Mouse (Mus musculus) kidney, postnatal 0 days (tissue): Measurements from ENCODE around the gene Pole3. TPM values are rescaled to one million over a fixed set of nuclear protein-coding genes. Genes with fewer than 3 reads are reported as not detected.

Experiments
- ATAC-seq: fragments of 200-750 bp; cut with Nextera tagmentation; replicated peaks from 2 replicates; pipeline ENCODE4 v1.8.0; 2017; ENCODE audit warnings: low read depth, moderate number of reproducible peaks, moderate TSS enrichment, moderate library complexity; ENCODE audit not compliant: low FRiP score
- DNase-seq: peaks from one replicate; pipeline ENCODE4 v3.0.0-alpha.2; 2016; ENCODE audit warnings: low spot score
- H3K27ac ChIP-seq: fragments of 300-500 bp; sonication (generic); 2 replicates; pipeline ENCODE4 v1.5.1; 2014; ENCODE audit warnings: mild to moderate bottlenecking
- H3K27me3 ChIP-seq: fragments of 300-500 bp; sonication (generic); 2 replicates; pipeline ENCODE4 v1.6.1; 2014; ENCODE audit warnings: low read length, mixed read lengths; ENCODE audit not compliant: insufficient read depth
- H3K36me3 ChIP-seq: fragments of 300-500 bp; sonication (generic); 2 replicates; pipeline ENCODE4 v1.6.1; 2014; ENCODE audit warnings: low read length, mixed read lengths; ENCODE audit not compliant: insufficient read depth
- H3K4me1 ChIP-seq: fragments of 300-500 bp; sonication (generic); replicated peaks from 2 replicates; pipeline ENCODE4 v1.6.1; 2014; ENCODE audit warnings: antibody characterized with exemption, low read length, mixed read lengths; ENCODE audit not compliant: insufficient read depth
- H3K4me2 ChIP-seq: fragments of 300-500 bp; sonication (generic); 2 replicates; pipeline ENCODE4 v1.6.1; 2014; ENCODE audit warnings: mild to moderate bottlenecking, low read length, moderate library complexity, mixed read lengths
- H3K4me3 ChIP-seq: fragments of 300-500 bp; sonication (generic); replicated peaks from 2 replicates; pipeline ENCODE4 v1.5.1; 2014; ENCODE audit warnings: low read depth, low read length
- H3K9ac ChIP-seq: fragments of 300-500 bp; sonication (generic); 2 replicates; pipeline ENCODE4 v1.6.1; 2014; ENCODE audit warnings: low read depth, low read length
- H3K9me3 ChIP-seq: fragments of 300-500 bp; sonication (generic); replicated peaks from 2 replicates; pipeline ENCODE4 v1.6.1; 2016; ENCODE audit warnings: low read length, inconsistent platforms, mixed read lengths
- CTCF ChIP-seq: IDR thresholded peaks from 2 replicates; pipeline ENCODE4 v1.5.1; 2016; ENCODE audit warnings: antibody characterized with exemption, low read depth, mild to moderate bottlenecking, moderate library complexity
- WGBS: fragments of 180-500 bp; shearing (Covaris S2); extraction: QIAGEN DNeasy Blood & Tissue Kit; methylation state at CpG from one replicate; pipeline ENCODE4 v1.1.7; 2014; 5-methylcytosine and 5-hydroxymethylcytosine counted together
- polyA plus RNA-seq: library from polyadenylated mRNA; unstranded; fragments of >200 nt; fragmentation: Nextera tagmentation; extraction: Ambion mirVana; gene quantifications from 2 replicates; pipeline ENCODE4 v1.2.1, GENCODE M21; 2015

Gene Pole3
- 62.0 and 71.2 TPM in 2 replicates for polyA plus RNA-seq

DNA sequence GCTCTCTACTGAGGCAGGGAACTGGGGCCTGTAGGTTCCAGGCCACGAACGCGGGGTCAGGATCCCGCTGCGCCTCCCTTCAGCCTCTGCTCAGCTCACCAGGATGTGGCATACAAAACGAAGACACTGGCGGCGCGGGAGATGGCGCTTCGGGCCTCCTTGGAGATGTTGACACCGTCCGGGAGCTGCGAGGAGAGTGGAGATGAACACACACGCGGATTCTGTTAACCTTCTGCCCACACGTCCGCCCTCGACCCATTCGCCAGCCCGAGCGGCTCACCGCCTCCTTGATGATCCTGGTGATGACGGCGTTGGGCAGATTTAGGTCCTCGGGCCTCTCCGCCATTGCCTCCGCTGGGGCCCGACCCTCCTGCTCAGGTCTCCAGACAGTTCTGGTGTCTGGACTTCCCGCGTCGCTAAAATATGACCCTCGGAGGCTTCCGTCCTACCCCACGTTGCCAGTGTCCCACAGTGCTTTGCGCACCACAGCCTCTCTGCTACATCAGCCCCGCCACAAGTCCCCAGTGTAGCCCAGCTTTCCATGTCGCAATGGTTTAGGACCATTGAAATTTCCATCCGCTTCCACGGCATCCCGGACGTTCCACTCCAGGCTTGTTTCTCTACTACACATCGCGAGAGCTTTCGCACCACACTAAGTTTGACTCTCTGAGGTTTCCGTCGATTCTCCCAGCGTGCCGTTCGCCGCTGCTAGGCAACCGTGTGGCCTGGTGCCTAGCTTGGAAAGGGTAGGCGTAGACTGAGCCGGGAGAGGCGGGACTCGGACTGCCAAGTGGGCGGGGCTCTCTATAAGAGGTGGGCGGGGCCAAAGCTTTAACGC, at the start of gene Pole3, which contains the start of gene 4933430I17Rik:
Pole3 (minus strand) TSS at position 418 of the 838 bp plus-strand sequence.
4933430I17Rik (plus strand) TSS at position 719 of the 838 bp plus-strand sequence.
- Histone ChIP-seq H3K27ac (peak within 1 kb of the TSS; percentile 91), H3K9me3 (no peaks in the 10 kb centered on the region), H3K27me3 (no peaks in the 10 kb centered on the region), H3K9ac (peak within 1 kb of the TSS; percentile 88), H3K36me3 (no peaks in the 10 kb centered on the region), H3K4me1 (peaks cover 6% of the 10 kb centered on the region), H3K4me2 (peak within 1 kb of the TSS; percentile 87), H3K4me3 (peak within 1 kb of the TSS; percentile 85)
- peak; percentile 99 for DNase-seq
- WGBS: under 1% methylated on average over 59 of the region's 59 CpGs
- 0 out of 2 replicates have a peak, but pooled peaks have one; percentile 1 for TF ChIP-seq CTCF
- peak; percentile 98 for ATAC-seq

DNA sequence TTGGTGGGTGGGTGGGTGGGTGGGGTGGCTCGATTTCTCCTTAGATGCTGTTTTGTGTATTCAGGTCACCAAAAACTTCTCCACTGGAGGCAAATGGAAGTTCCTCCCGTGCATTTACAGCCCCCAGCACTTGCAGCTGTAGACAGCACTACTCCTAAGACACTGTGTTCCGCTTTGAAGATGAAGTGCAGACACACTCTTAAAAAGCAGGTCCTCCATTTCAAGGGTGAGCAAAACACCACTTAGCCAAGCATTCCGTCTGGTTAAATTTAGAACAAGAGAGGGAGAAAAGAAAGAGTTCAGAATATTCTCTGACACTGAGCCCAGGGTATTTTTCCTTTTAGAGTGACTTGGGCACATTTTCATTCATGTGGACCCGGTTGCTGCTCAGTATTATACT, 45.2 kb upstream of the Pole3 start:
- DNase-seq: no peak
- Histone ChIP-seq H3K36me3 (no peaks in the 10 kb centered on the region), H3K9ac (no peak overlapping the region), H3K4me3 (no peak overlapping the region), H3K4me2 (no peak overlapping the region), H3K27me3 (no peaks in the 10 kb centered on the region), H3K9me3 (no peaks in the 10 kb centered on the region), H3K4me1 (no peaks in the 10 kb centered on the region), H3K27ac (no peak overlapping the region)
- TF ChIP-seq CTCF: no peak
- no peak for ATAC-seq
- 57% methylated on average over 5 of the region's 5 CpGs for WGBS

DNA sequence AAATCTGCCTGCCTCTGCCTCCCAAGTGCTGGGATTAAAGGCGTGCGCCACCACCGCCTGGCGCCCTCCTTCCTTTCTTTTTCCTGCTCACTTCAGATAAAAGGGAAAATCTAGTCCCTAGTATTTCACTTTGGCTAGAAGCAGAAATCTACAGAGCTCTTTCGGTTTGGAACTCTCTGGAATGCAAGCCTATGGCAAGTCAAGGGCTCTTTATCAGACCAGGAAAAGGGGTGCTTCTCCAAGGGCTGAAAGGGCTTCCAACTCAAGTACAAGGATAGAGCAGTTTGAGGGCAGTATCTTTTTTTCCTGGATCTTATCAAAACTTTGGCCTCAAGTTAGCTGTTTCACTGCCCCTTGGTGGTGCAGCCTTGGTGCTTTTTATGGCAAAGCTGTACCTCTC, 44.7 kb upstream of the Pole3 start:
- 98% methylated on average over 5 of the region's 5 CpGs for WGBS
- Histone ChIP-seq H3K9me3 (no peaks in the 10 kb centered on the region), H3K27me3 (no peaks in the 10 kb centered on the region), H3K4me2 (no peak overlapping the region), H3K9ac (no peak overlapping the region), H3K4me3 (no peak overlapping the region), H3K4me1 (no peaks in the 10 kb centered on the region), H3K27ac (no peak overlapping the region), H3K36me3 (no peaks in the 10 kb centered on the region)
- DNase-seq: no peak
- TF ChIP-seq CTCF: no peak
- ATAC-seq: no peak

DNA sequence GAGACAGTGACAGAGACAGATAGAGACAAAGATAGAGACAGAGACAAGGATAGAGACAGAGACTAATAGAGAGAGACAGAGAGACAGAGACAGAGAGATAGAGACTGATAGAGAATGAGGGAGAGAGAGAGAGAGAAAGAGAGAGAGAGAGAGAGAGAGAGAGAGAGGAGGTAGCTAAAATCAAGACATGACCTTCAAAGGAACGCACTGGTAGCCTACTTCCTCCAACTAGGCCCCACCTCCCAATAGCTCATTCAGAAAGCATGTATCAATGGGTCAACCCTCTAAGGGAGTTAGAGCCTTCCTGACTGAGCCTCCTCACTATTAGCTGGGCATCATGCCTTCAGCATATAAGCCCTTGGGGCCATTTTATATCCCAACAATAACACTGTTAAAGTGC, 43.5 kb upstream of the Pole3 start:
- no peak for ATAC-seq

DNA sequence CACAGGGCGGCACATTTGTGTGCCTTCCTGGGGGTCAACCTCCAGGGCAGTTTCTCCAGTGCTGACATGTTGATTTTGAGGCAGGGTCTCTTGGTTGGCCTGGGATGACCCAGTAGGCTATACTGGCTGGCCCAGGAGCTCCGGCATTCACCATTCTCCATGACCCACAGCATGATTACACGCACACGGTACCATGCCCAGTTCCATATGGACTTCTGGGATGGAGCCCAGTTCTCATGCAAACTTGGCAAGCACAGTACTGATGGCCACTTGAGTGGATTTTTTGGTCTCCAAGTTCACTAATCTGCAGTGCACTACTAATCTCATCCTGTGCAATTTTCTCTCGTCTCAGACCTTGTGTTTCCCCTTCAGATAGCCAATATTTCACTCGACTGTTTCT, 42.8 kb upstream of the Pole3 start:
- Histone ChIP-seq H3K4me2 (no peak overlapping the region), H3K4me3 (no peak overlapping the region), H3K36me3 (no peaks in the 10 kb centered on the region), H3K4me1 (no peaks in the 10 kb centered on the region), H3K27me3 (no peaks in the 10 kb centered on the region), H3K27ac (no peak overlapping the region), H3K9ac (no peak overlapping the region), H3K9me3 (no peaks in the 10 kb centered on the region)
- no peak for ATAC-seq
- no peak for TF ChIP-seq CTCF
- DNase-seq: no peak
- 93% methylated on average over 6 of the region's 6 CpGs for WGBS

More for the DNA sequence above, 43.5 kb upstream of the Pole3 start:
- Histone ChIP-seq H3K9me3 (no peaks in the 10 kb centered on the region), H3K4me2 (no peak overlapping the region), H3K4me1 (no peaks in the 10 kb centered on the region), H3K27me3 (no peaks in the 10 kb centered on the region), H3K36me3 (no peaks in the 10 kb centered on the region), H3K4me3 (no peak overlapping the region), H3K9ac (no peak overlapping the region), H3K27ac (no peak overlapping the region)
- WGBS: 80% methylated on average over 1 of the region's 1 CpGs
- no peak for TF ChIP-seq CTCF
- no peak for DNase-seq

DNA sequence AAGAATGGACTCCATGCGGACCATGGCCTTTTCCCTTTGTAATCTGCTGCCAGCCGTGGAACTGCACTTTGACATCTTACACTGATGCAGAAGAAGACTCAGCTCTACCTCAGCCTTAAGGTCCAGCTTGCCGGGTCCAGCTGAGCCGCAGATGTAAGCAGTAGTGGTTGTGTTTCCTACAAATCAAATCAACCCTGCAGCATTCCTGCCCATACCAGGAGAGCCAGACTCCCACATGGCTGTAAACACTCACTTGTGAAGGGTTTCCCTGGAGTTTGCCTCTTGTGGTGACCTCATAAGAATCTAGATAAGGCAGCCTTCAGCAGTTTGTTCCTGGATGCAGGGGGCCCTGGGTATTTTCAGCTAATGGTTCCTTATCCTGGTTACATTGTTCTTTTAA, 41.7 kb upstream of the Pole3 start:
- H3K4me3 ChIP-seq: no peak overlapping the region
- peak; percentile 44 for DNase-seq
- no peak for TF ChIP-seq CTCF
- no peak overlapping the region for H3K9ac ChIP-seq
- 52% methylated on average over 4 of the region's 4 CpGs for WGBS
- H3K27ac ChIP-seq: no peak overlapping the region
- H3K36me3 ChIP-seq: no peaks in the 10 kb centered on the region
- H3K4me2 ChIP-seq: no peak overlapping the region
- ATAC-seq: no peak
- no peaks in the 10 kb centered on the region for H3K9me3 ChIP-seq
- no peaks in the 10 kb centered on the region for H3K4me1 ChIP-seq
- H3K27me3 ChIP-seq: no peaks in the 10 kb centered on the region
